Mouse (Mus musculus): ENCODE data around the gene Arfgef2. TPM values are rescaled to one million over a fixed set of nuclear protein-coding genes. Genes with fewer than 3 reads are reported as not detected.

Gene Arfgef2
- total RNA-seq (2015; ENCODE audit: low replicate concordance) = 6.9 and 9.4 TPM in 2 replicates
- total RNA-seq (2017; ENCODE audit: low replicate concordance) = 5.6 and 7.1 TPM in 2 replicates

GRCm38 (mm10) chr2:166805250-166806172, at the start of gene Arfgef2:
Gene Arfgef2, plus strand, starts transcription at chr2:166805588.
- peak; percentile 86 for ATAC-seq (replicated peaks; ENCODE audit: low FRiP score, poor library complexity, severe bottlenecking)

- no peak for ATAC-seq (replicated peaks; ENCODE audit: low FRiP score, poor library complexity, severe bottlenecking)
Measured at GRCm38 (mm10) chr2:166757969-166758368, 47.4 kb upstream of the Arfgef2 start.

- no peak for ATAC-seq (replicated peaks; ENCODE audit: low FRiP score, poor library complexity, severe bottlenecking)
Measured at GRCm38 (mm10) chr2:166764051-166764450, 41.3 kb upstream of the Arfgef2 start.

- no peak for ATAC-seq (replicated peaks; ENCODE audit: low FRiP score, poor library complexity, severe bottlenecking)
Measured at GRCm38 (mm10) chr2:166767591-166767990, 37.8 kb upstream of the Arfgef2 start.

GRCm38 (mm10) chr2:166771396-166771795, 34.0 kb upstream of the Arfgef2 start:
- no peak for ATAC-seq (replicated peaks; ENCODE audit: low FRiP score, poor library complexity, severe bottlenecking)

GRCm38 (mm10) chr2:166773587-166773986, 31.8 kb upstream of the Arfgef2 start:
- 0 out of 2 replicates have a peak, but pooled peaks have one; percentile 29 for ATAC-seq (replicated peaks; ENCODE audit: low FRiP score, poor library complexity, severe bottlenecking)

GRCm38 (mm10) chr2:166774275-166774674, 31.1 kb upstream of the Arfgef2 start:
- ATAC-seq (replicated peaks; ENCODE audit: low FRiP score, poor library complexity, severe bottlenecking) = no peak

- ATAC-seq (replicated peaks; ENCODE audit: low FRiP score, poor library complexity, severe bottlenecking) = no peak
Measured at GRCm38 (mm10) chr2:166775357-166775893, 30.0 kb upstream of the Arfgef2 start.

- ATAC-seq (replicated peaks; ENCODE audit: low FRiP score, poor library complexity, severe bottlenecking) = no peak
Measured at GRCm38 (mm10) chr2:166776272-166776671, 29.1 kb upstream of the Arfgef2 start.

GRCm38 (mm10) chr2:166779956-166780355, 25.4 kb upstream of the Arfgef2 start:
- ATAC-seq (replicated peaks; ENCODE audit: low FRiP score, poor library complexity, severe bottlenecking) = no peak

GRCm38 (mm10) chr2:166780980-166781578, 24.3 kb upstream of the Arfgef2 start:
- peak; percentile 80 for ATAC-seq (replicated peaks; ENCODE audit: low FRiP score, poor library complexity, severe bottlenecking)

- no peak for ATAC-seq (replicated peaks; ENCODE audit: low FRiP score, poor library complexity, severe bottlenecking)
Measured at GRCm38 (mm10) chr2:166784376-166784775, 21.0 kb upstream of the Arfgef2 start.

- ATAC-seq (replicated peaks; ENCODE audit: low FRiP score, poor library complexity, severe bottlenecking) = peak; percentile 100
Measured at GRCm38 (mm10) chr2:166786353-166787004, 18.9 kb upstream of the Arfgef2 start.

GRCm38 (mm10) chr2:166791738-166792137, 13.7 kb upstream of the Arfgef2 start:
- no peak for ATAC-seq (replicated peaks; ENCODE audit: low FRiP score, poor library complexity, severe bottlenecking)

GRCm38 (mm10) chr2:166792355-166792754, 13.0 kb upstream of the Arfgef2 start, which contains the start of gene Trp53rkb:
Gene Trp53rkb, plus strand, starts transcription at chr2:166792531.
- no peak for ATAC-seq (replicated peaks; ENCODE audit: low FRiP score, poor library complexity, severe bottlenecking)

GRCm38 (mm10) chr2:166793542-166794214, 11.7 kb upstream of the Arfgef2 start:
- peak; percentile 95 for ATAC-seq (replicated peaks; ENCODE audit: low FRiP score, poor library complexity, severe bottlenecking)

GRCm38 (mm10) chr2:166799615-166800472, 5.5 kb upstream of the Arfgef2 start:
- no peak for ATAC-seq (replicated peaks; ENCODE audit: low FRiP score, poor library complexity, severe bottlenecking)

GRCm38 (mm10) chr2:166800473-166800857, 4.9 kb upstream of the Arfgef2 start:
- ATAC-seq (replicated peaks; ENCODE audit: low FRiP score, poor library complexity, severe bottlenecking) = no peak

GRCm38 (mm10) chr2:166801436-166801835, 4.0 kb upstream of the Arfgef2 start:
- no peak for ATAC-seq (replicated peaks; ENCODE audit: low FRiP score, poor library complexity, severe bottlenecking)

All from erythroblast, adult 5-6 weeks (primary cell).